Mouse (Mus musculus): ENCODE measurements around the gene Calml4.
A peak's percentile ranks its signal among the peaks of the same experiment; 100 is the strongest.

- 0 out of 4 replicates have a peak, but pooled peaks of 1 of the 2 experiments have one; percentile 27 for TF ChIP-seq EP300 (IDR thresholded peaks at IDR 0.05; ENCODE audit: low read depth in 1 of 2, low read length in 2 of 2)
- no peak for TF ChIP-seq CHD2 (IDR thresholded peaks at IDR 0.05; ENCODE audit: low read length)
- no peak for TF ChIP-seq CHD1 (IDR thresholded peaks at IDR 0.05; ENCODE audit: low read depth, low read length)
Observed at GRCm38 (mm10) chr9:62811516-62812121, 46.3 kb upstream of the Calml4 start, which contains the start of gene Fem1b.

Measured in MEL (cell line).